Mouse (Mus musculus): ENCODE measurements around the gene Vpreb1. TPM values are rescaled to one million over a fixed set of nuclear protein-coding genes. Genes with fewer than 3 reads are reported as not detected.
"Not testable (repeated sequence)": the region's sequence is repeated elsewhere in the genome, so short reads cannot be mapped to it uniquely, and the experiment has no call there.

The Vpreb1 gene
- polyA plus RNA-seq, 1 experiment, result 16.3 TPM

GRCm38 (mm10) chr16:16865217-16865616 lies 5.4 kb downstream of the Vpreb1 start:
- no peak overlapping the region for H3K27ac ChIP-seq (ENCODE audit: control insufficient read depth, insufficient read depth, low read depth, low read length, poor library complexity)
- H3K4me3 ChIP-seq (replicated peaks; ENCODE audit: control insufficient read depth, low read depth, low read length), result no peak overlapping the region
- peaks cover 3% of the 10 kb centered on the region for H3K4me1 ChIP-seq (ENCODE audit: control insufficient read depth, insufficient read depth, low read length)
- no peak for TF ChIP-seq POLR2A (IDR thresholded peaks at IDR 0.05; ENCODE audit: borderline replicate concordance, control insufficient read depth, low read depth, low read length)
- TF ChIP-seq CTCF (IDR thresholded peaks at IDR 0.05; ENCODE audit: control insufficient read depth, insufficient read depth, low read length), result no peak

- H3K27ac ChIP-seq (ENCODE audit: control insufficient read depth, insufficient read depth, low read depth, low read length, poor library complexity), result no peak within 1 kb of the TSS
- WGBS, result 47% methylated on average over 2 of the region's 2 CpGs
- TF ChIP-seq CTCF (IDR thresholded peaks at IDR 0.05; ENCODE audit: control insufficient read depth, insufficient read depth, low read length), result no peak
- TF ChIP-seq POLR2A (IDR thresholded peaks at IDR 0.05; ENCODE audit: borderline replicate concordance, control insufficient read depth, low read depth, low read length), result no peak
- peak within 1 kb of the TSS; percentile 3 for H3K4me3 ChIP-seq (replicated peaks; ENCODE audit: control insufficient read depth, low read depth, low read length)
- peaks cover 3% of the 10 kb centered on the region for H3K4me1 ChIP-seq (ENCODE audit: control insufficient read depth, insufficient read depth, low read length)
These were observed 6.7 kb downstream of the Vpreb1 start, which contains the start of gene Igll1 for GRCm38 (mm10) chr16:16863978-16864377. Gene Igll1, minus strand, starts transcription at chr16:16863985.

- Histone ChIP-seq H3K27ac (ENCODE audit: control insufficient read depth, insufficient read depth, low read depth, low read length, poor library complexity) (no peak overlapping the region), H3K4me1 (ENCODE audit: control insufficient read depth, insufficient read depth, low read length) (peaks cover 5% of the 10 kb centered on the region), H3K4me3 (replicated peaks; ENCODE audit: control insufficient read depth, low read depth, low read length) (no peak overlapping the region)
- WGBS, result 74% methylated on average over 3 of the region's 3 CpGs
- TF ChIP-seq POLR2A (IDR thresholded peaks at IDR 0.05; ENCODE audit: borderline replicate concordance, control insufficient read depth, low read depth, low read length) (no peak), CTCF (IDR thresholded peaks at IDR 0.05; ENCODE audit: control insufficient read depth, insufficient read depth, low read length) (no peak)
These were observed 8.4 kb downstream of the Vpreb1 start for GRCm38 (mm10) chr16:16862288-16862687.

- 39% methylated on average over 13 of the region's 13 CpGs for WGBS
- Histone ChIP-seq H3K4me1 (ENCODE audit: control insufficient read depth, insufficient read depth, low read length) (peaks cover 6% of the 10 kb centered on the region), H3K4me3 (replicated peaks; ENCODE audit: control insufficient read depth, low read depth, low read length) (peak overlapping the region; percentile 9), H3K27ac (ENCODE audit: control insufficient read depth, insufficient read depth, low read depth, low read length, poor library complexity) (peak overlapping the region; percentile 50)
- TF ChIP-seq CTCF (IDR thresholded peaks at IDR 0.05; ENCODE audit: control insufficient read depth, insufficient read depth, low read length) (no peak), POLR2A (IDR thresholded peaks at IDR 0.05; ENCODE audit: borderline replicate concordance, control insufficient read depth, low read depth, low read length) (no peak)
These were observed 13.7 kb downstream of the Vpreb1 start for GRCm38 (mm10) chr16:16856731-16857476.

GRCm38 (mm10) chr16:16856054-16856453 lies 14.6 kb downstream of the Vpreb1 start:
- not testable (repeated sequence) for H3K4me1 ChIP-seq (ENCODE audit: control insufficient read depth, insufficient read depth, low read length); H3K27ac ChIP-seq (ENCODE audit: control insufficient read depth, insufficient read depth, low read depth, low read length, poor library complexity); H3K4me3 ChIP-seq (replicated peaks; ENCODE audit: control insufficient read depth, low read depth, low read length)
- 59% methylated on average over 9 of the region's 9 CpGs for whole genome bisulfite sequencing

- Histone ChIP-seq H3K4me3 (replicated peaks; ENCODE audit: control insufficient read depth, low read depth, low read length) (no peak overlapping the region), H3K27ac (ENCODE audit: control insufficient read depth, insufficient read depth, low read depth, low read length, poor library complexity) (no peak overlapping the region), H3K4me1 (ENCODE audit: control insufficient read depth, insufficient read depth, low read length) (peaks cover 6% of the 10 kb centered on the region)
- TF ChIP-seq POLR2A (IDR thresholded peaks at IDR 0.05; ENCODE audit: borderline replicate concordance, control insufficient read depth, low read depth, low read length) (no peak), CTCF (IDR thresholded peaks at IDR 0.05; ENCODE audit: control insufficient read depth, insufficient read depth, low read length) (no peak)
- WGBS, result 53% methylated on average over 1 of the region's 1 CpGs
These were observed 15.1 kb downstream of the Vpreb1 start for GRCm38 (mm10) chr16:16855541-16855940.

- H3K4me3 ChIP-seq (replicated peaks; ENCODE audit: control insufficient read depth, low read depth, low read length), result no peak overlapping the region
- TF ChIP-seq CTCF (IDR thresholded peaks at IDR 0.05; ENCODE audit: control insufficient read depth, insufficient read depth, low read length) (peak; percentile 35), POLR2A (IDR thresholded peaks at IDR 0.05; ENCODE audit: borderline replicate concordance, control insufficient read depth, low read depth, low read length) (no peak)
- H3K27ac ChIP-seq (ENCODE audit: control insufficient read depth, insufficient read depth, low read depth, low read length, poor library complexity), result no peak overlapping the region
- WGBS, result 4% methylated on average over 6 of the region's 6 CpGs
- H3K4me1 ChIP-seq (ENCODE audit: control insufficient read depth, insufficient read depth, low read length), result peaks cover 6% of the 10 kb centered on the region
These were observed 15.8 kb downstream of the Vpreb1 start for GRCm38 (mm10) chr16:16854836-16855235.

- 70% methylated on average over 3 of the region's 3 CpGs for WGBS
- TF ChIP-seq POLR2A (IDR thresholded peaks at IDR 0.05; ENCODE audit: borderline replicate concordance, control insufficient read depth, low read depth, low read length), result no peak
- no peak for TF ChIP-seq CTCF (IDR thresholded peaks at IDR 0.05; ENCODE audit: control insufficient read depth, insufficient read depth, low read length)
- H3K4me3 ChIP-seq (replicated peaks; ENCODE audit: control insufficient read depth, low read depth, low read length), result no peak overlapping the region
- no peak overlapping the region for H3K27ac ChIP-seq (ENCODE audit: control insufficient read depth, insufficient read depth, low read depth, low read length, poor library complexity)
- peaks cover 4% of the 10 kb centered on the region for H3K4me1 ChIP-seq (ENCODE audit: control insufficient read depth, insufficient read depth, low read length)
These were observed 18.2 kb downstream of the Vpreb1 start for GRCm38 (mm10) chr16:16852411-16852810.

- no peak overlapping the region for H3K27ac ChIP-seq (ENCODE audit: control insufficient read depth, insufficient read depth, low read depth, low read length, poor library complexity)
- TF ChIP-seq CTCF (IDR thresholded peaks at IDR 0.05; ENCODE audit: control insufficient read depth, insufficient read depth, low read length) (no peak), POLR2A (IDR thresholded peaks at IDR 0.05; ENCODE audit: borderline replicate concordance, control insufficient read depth, low read depth, low read length) (no peak)
- no peaks in the 10 kb centered on the region for H3K4me1 ChIP-seq (ENCODE audit: control insufficient read depth, insufficient read depth, low read length)
- no peak overlapping the region for H3K4me3 ChIP-seq (replicated peaks; ENCODE audit: control insufficient read depth, low read depth, low read length)
These were observed 21.4 kb downstream of the Vpreb1 start for GRCm38 (mm10) chr16:16849196-16849595.
